In the genomic region with DNA sequence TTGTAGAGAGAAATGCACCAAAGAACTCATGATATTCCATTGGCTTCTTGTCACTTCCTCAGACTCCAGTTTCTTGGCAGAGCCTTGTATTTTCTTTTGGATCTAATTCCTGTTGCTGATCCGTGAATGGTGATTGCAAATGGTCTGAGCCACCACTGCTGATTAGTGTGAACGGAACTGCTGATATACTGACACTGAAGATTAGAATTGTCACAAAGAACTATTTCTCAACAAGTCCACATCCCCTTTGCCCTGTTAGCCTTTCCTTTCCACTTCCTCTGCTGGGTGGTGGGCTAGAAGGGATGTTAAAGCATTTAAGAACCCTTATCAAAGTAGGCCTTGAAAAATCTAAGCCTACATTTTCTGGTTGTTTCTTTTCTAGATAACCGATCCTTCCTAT, we compare ENCODE assay signal across 17 mouse cellular contexts.
"Had no signal": no experiment of that assay in that cellular context is flagged by ENCODE, and none has a peak within 500 bp of the region (broad histone marks: within the 10 kb centered on the region; RNA-seq: fewer than 3 reads in every experiment).

No protein-coding gene starts in this region.

- ATAC-seq: lung, postnatal 0 days; midbrain, embryonic 13.5 days; midbrain, embryonic 15.5 days had no signal

- H3K36me3 ChIP-seq: lung, embryonic 15.5 days; midbrain, embryonic 13.5 days; midbrain, embryonic 15.5 days; neural tube, embryonic 12.5 days; stomach, embryonic 15.5 days had no signal

- H3K9ac ChIP-seq: lung, embryonic 15.5 days; midbrain, embryonic 13.5 days; midbrain, embryonic 15.5 days; neural tube, embryonic 12.5 days; stomach, embryonic 15.5 days had no signal

- DNase-seq: lung, adult 2 months; lung, postnatal 14 days; lung, postnatal 36 days; right cerebral cortex, postnatal 14 days; thymus, adult 2 months; thymus, postnatal 25 days; thymus, postnatal 4 days had no signal

- H3K4me2 ChIP-seq: lung, embryonic 15.5 days; midbrain, embryonic 11.5 days; midbrain, embryonic 13.5 days; midbrain, embryonic 15.5 days; neural tube, embryonic 12.5 days; stomach, embryonic 15.5 days had no signal

- H3K27me3 ChIP-seq: lung, embryonic 15.5 days; megakaryocyte, embryonic 14.5 days; midbrain, embryonic 13.5 days; midbrain, embryonic 15.5 days; neural tube, embryonic 12.5 days; stomach, embryonic 15.5 days had no signal

- H3K27ac ChIP-seq: lung, embryonic 15.5 days; macrophage; midbrain, embryonic 13.5 days; midbrain, embryonic 15.5 days; neural tube, embryonic 12.5 days; stomach, embryonic 15.5 days; stomach, postnatal 0 days had no signal

- H3K4me1 ChIP-seq: lung, embryonic 15.5 days; megakaryocyte, embryonic 14.5 days; midbrain, embryonic 13.5 days; midbrain, embryonic 15.5 days; neural tube, embryonic 12.5 days; stomach, embryonic 15.5 days had no signal

- H3K4me3 ChIP-seq: lung, embryonic 15.5 days; megakaryocyte, embryonic 14.5 days; midbrain, embryonic 13.5 days; midbrain, embryonic 15.5 days; neural tube, embryonic 12.5 days; stomach, embryonic 15.5 days had no signal

- H3K9me3 ChIP-seq: lung, embryonic 15.5 days; midbrain, embryonic 13.5 days; midbrain, embryonic 15.5 days; neural tube, embryonic 12.5 days; stomach, embryonic 15.5 days had no signal
